Mouse (Mus musculus): ENCODE results near the gene Slit3.

Gene Slit3

DNA sequence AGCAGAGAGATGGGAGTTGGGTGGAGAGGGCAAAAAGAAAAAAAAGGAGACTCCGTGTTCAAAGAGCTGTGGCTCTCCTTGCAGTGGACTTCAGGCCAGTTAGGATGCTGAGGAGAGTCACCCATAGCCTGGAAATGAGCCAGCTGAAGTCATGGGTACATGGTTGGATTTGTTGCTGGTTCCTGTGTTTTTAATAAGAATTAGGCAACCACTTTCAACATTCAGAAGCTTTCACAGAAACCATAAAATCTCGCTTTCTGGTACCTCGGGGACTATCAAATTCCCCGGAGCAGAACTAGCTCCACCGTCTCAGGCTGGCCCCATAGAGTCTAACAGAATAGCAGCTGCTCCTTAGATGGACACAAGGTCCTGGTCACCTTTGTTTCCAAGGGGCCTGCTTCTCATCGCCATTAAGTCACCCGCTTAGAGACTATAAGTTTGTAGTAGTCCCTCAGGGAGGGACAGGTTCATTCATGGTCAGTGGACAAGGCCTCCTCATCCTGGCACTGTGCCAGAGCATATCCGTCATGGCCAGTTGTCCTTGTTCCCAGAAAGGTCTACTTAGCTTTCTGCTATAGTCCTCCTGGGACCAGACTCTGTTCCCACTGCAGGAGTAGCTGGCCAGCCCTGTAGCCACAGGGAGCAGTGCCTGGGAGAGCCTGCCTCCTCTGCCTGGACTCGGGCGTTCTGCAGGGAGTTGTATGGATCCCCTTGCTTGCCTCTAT, 505.3 kb downstream of the Slit3 start:
- DNase-seq (ENCODE audit: low spot score in 2 of 2) = no peak

DNA sequence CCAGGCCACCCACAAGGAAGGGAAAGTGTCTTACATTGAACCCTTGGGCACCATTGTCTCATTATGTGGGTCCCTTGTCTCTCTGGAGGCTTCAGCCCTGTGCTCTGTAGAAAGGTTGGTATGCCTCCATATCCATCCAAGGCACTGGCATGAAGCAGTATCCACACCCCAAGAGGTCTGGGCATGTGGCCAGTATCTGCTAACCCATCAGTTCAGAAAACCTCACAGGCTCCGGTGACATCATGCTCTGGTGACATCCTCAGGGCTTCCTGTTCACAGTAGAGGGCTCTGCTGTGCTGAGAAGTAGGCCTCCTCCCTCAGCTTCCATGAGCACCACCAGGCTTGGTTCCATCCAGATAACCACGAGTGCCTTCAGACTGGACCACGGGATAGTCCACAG, 506.8 kb downstream of the Slit3 start:
- DNase-seq (ENCODE audit: low spot score in 2 of 2) = no peak

DNA sequence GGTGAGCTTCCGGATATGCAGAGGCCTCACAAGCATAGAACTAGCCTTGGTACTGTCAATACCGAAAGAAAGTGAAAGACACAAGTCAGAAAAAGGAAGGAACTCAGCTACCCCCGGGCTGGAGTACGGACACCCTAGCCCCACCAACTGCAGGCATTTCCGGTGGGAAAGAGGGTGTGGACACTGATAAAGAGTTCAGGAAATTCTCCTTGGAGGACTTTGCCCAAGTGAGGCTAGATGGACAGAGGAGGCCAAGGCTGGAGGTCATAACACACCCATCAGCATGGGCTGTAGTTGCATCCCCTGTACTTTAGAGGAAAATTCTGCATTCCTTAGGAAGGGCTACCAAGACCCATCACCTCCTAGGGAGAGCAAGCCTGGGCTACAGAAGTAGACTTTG, 511.2 kb downstream of the Slit3 start:
- DNase-seq (ENCODE audit: low spot score in 2 of 2) = no peak

- DNase-seq (ENCODE audit: low spot score in 2 of 2) = no peak
Observed at GRCm38 (mm10) chr11:35637102-35637501, 516.1 kb downstream of the Slit3 start.

DNA sequence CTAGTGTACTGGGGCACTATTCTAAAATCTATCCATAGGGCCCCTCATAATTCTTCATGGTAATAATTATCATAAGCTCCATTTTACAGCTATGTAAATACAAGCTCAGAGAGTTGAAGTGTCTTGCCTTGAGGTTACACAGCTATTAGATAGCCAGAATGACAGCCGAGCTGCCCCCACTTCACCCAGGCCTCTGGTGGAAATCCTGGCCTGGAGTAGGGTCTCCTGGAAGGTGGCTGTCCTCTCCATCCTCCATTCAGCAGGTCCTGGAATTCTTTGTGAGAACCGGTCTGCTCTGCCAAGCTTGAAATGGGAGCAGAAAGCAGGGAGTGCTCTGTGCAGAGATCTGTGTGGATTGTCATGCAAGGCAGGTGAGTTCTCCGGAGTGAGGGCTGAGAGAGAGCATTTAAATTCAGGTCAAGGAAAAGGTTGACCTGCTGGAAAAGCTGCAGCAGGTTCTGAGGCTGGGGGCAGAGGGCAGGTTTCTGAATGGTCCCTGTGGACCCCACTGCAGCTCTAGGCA, 517.9 kb downstream of the Slit3 start:
- DNase-seq (ENCODE audit: low spot score in 2 of 2) = no peak

GRCm38 (mm10) chr11:35639428-35639827, 518.4 kb downstream of the Slit3 start:
- DNase-seq (ENCODE audit: low spot score in 2 of 2) = no peak

- DNase-seq (ENCODE audit: low spot score in 2 of 2) = no peak
Observed at GRCm38 (mm10) chr11:35651286-35651685, 530.3 kb downstream of the Slit3 start.

GRCm38 (mm10) chr11:35655836-35656235, 534.8 kb downstream of the Slit3 start:
- no peak for DNase-seq (ENCODE audit: low spot score in 2 of 2)

GRCm38 (mm10) chr11:35657582-35657981, 536.6 kb downstream of the Slit3 start:
- DNase-seq (ENCODE audit: low spot score in 2 of 2) = no peak

DNA sequence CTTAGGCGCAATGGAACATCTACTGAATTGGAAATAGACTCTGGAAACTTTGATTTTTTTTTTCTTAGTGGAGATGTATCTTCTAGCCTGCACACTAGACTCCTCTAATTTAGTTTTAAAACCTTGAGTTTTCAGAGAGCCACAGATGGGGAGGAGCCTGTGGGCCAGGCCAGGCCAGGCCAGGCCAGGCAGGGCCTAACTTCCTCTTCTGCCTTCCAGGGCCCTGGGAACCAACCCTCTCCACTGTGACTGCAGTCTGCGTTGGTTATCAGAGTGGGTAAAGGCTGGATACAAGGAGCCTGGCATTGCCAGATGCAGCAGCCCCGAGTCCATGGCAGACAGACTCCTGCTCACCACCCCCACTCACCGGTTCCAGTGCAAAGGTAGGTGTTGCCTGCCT, 539.9 kb downstream of the Slit3 start:
- no peak for DNase-seq (ENCODE audit: low spot score in 2 of 2)

- no peak for DNase-seq (ENCODE audit: low spot score in 2 of 2)
Observed at GRCm38 (mm10) chr11:35662945-35663344, 541.9 kb downstream of the Slit3 start.

DNA sequence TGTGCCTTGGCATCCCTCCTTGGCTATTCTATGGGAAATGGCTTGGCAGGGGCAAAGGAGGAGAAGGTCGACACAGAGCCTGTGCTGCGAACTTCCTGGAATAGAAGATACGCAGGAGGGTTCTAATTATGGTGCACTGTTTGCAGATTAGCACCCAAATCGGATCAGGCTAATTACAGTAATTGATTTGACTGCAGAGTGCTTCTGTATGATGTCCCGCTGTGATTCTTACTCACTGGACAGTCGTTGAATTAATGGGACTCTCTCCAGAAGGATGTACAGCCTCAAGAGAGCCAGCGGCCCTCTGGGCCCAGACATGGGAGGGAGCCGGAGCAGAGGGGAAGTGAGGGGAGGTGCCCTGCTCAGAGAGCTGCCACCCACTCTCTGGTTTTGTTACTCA, 542.6 kb downstream of the Slit3 start:
- DNase-seq (ENCODE audit: low spot score in 2 of 2) = no peak

DNA sequence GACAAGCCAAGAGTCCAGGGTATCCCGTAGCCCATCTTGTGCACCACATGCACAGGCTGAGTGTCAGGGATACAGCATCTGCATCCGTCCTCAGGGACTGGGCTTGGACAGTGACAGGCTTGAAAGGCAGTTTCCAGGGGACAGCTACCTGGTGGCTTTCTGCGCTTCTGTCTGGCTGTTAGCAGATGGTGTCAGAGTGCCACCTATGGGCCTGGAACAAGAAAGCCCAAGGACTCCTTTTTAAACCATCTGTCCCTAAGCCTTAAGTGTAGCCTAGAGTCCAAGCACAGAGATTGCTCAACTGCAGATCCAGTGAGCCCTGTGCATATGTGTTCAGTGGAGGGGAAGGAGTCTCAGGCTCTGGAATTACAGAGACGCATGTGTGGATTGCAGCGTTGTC, 544.0 kb downstream of the Slit3 start:
- peak in 1 of 2 experiments; percentile 62 for DNase-seq (ENCODE audit: low spot score in 2 of 2)

GRCm38 (mm10) chr11:35667428-35667827, 546.4 kb downstream of the Slit3 start:
- DNase-seq (ENCODE audit: low spot score in 2 of 2) = no peak

- peak in 1 of 2 experiments; percentile 58 for DNase-seq (ENCODE audit: low spot score in 2 of 2)
Observed at GRCm38 (mm10) chr11:35668138-35668537, 547.1 kb downstream of the Slit3 start.

DNA sequence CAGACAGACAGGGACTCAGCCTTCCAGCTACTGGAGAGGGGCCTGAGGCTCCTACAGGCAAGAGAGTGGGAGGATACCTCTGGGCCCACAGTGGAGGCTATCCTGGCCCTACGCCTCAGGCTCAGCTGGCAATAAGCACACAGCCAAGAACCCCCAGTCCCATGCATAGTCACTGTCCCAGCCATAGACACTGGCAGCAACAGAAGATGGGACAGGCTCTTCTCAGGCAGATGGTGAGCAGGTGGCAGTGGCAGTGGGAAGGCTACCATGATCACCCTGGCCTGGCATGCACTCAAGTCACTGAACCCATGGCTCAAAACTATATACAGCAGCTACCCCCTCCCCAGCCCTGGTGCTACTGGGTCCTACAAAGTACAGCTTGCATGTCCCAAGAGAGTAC, 547.7 kb downstream of the Slit3 start:
- DNase-seq (ENCODE audit: low spot score in 2 of 2) = no peak

GRCm38 (mm10) chr11:35669536-35669935, 548.5 kb downstream of the Slit3 start:
- DNase-seq (ENCODE audit: low spot score in 2 of 2) = no peak

DNA sequence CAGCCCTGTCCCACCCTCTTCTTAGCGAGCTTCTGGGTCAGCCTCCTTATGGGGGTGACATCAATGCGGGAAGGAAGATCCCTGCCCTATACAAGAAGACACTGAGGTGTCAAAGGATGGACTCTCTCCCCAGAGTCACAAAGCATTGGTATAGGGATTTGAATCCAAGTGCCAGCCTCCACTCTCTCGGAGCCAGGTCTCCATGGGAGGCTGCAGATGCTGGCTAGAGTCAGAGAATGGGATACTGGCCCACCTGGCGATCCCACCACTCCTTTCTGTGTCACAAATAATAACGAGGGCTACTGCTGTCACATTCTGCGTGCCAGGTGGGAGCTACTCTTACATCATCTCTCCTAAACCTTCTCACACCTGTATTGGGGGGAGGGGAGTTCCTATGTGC, 549.2 kb downstream of the Slit3 start:
- DNase-seq (ENCODE audit: low spot score in 2 of 2) = no peak

GRCm38 (mm10) chr11:35670746-35671145, 549.7 kb downstream of the Slit3 start:
- DNase-seq (ENCODE audit: low spot score in 2 of 2) = no peak

DNA sequence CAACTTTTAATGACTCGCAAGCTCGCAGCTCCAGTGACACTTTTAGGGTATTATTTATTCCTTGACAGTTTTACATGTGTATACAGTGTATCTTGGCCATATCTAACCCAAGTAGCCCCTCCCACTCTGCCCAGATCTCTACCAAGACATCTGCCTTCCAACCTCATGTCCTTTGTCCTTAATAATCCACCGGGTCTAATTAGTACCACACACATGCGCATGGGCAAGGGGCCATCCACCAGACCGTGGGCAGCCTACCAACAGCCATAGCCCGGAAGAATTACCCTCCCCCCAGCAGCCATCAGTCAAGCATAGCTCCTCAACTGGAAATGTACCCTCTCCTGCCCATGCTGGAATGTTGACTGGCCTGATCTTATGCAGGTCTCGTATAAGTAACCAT, 552.0 kb downstream of the Slit3 start:
- DNase-seq (ENCODE audit: low spot score in 2 of 2) = no peak

DNA sequence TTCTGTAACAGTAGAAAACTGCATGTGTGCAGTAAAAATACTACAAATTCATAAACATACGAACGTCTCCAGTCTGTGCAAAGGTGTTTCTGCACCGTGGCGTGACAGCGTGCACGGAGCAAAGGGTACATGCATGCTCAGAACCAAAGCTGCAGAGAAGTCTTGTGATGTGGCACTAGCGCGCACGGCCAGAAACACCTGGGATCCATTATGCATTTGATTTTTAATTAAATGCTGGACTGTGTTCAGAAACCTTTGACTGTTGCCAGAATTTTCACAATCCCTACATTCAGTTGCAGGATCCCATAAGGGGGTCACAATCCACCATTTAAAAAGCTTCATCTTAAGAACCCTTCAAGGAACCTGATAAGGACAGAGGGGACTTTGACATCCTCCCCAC, 553.2 kb downstream of the Slit3 start:
- no peak for DNase-seq (ENCODE audit: low spot score in 2 of 2)

DNA sequence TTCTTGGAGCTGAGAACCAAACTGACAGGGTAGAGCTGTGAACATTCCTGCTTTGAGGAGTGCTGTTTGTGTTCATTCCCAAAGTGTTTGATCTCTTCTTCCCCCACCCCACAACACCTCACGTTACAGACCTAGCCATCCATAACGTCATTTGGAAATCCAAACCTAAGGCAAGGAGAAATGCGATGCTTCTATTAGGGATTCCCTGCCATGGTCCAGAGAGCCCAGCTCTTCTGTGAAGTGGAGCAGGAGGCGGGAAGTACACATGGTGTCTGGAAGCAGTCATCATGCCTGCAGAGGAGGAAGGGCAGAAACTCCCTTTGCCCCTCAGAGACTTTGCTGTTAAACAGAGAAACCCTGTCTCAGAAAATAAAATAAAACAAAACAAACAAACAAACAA, 555.7 kb downstream of the Slit3 start:
- no peak for DNase-seq (ENCODE audit: low spot score in 2 of 2)

GRCm38 (mm10) chr11:35679976-35680375, 559.0 kb downstream of the Slit3 start:
- DNase-seq (ENCODE audit: low spot score in 2 of 2) = peak; percentile 70 to 86

DNA sequence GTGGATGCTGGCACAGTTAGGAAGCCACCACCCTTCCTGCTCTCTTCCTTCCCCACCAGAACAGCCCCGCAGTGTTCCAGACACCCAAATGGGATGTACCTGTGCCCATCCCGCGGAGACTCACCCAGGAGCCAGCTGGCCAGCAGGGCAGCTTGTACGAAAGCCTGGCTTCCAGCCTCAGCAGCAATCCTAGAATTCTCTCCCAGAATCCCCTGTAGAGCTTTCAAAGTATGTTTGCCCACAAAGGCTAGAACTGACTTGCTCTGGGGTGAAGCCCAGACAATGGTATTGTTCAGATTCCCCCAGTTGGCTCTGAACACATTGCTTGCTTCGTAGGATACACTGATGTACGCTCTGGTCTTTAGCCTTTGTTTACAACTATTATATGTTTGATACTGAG, 566.3 kb downstream of the Slit3 start:
- DNase-seq (ENCODE audit: low spot score in 2 of 2) = no peak
